Mouse (Mus musculus): ENCODE results near the gene Scly. TPM values are rescaled to one million over a fixed set of nuclear protein-coding genes. Genes with fewer than 3 reads are reported as not detected.
A peak's percentile ranks its signal among the peaks of the same experiment; 100 is the strongest.

Scly gene
- polyA plus RNA-seq, 1 experiment from 2014 or later = 21.2 TPM

DNA sequence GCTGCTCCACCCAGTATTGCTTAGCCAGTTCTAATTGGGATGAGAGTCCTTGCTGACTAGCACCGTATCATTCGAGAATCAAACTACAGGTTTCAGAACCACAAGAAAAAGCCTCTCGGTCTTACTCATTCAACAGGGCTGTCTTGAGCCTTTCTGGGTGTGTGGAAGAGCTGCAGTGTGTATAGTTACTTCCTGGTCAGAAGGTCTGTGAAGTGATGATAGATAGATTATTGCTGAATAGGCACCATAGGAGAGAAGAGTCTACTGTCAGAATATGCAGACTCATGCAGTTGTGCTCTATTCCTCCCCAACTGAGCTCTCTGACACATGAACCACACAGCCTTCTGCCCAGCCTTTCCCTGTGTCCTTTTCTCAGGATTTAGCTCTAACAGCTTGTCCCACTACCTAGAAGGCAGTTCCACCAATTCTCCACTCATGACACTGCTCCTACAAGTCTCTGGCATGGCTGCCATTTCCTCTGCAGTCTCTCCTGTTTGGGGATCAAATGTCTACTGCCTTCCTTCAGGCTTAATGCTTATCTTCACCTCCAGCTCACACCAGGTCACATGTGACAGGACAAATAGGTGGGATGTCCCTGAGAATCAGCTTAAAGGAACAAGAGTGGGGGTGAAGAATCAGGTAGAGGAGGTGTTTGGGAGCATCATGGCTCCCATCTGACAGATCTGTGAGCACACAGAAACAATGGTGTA is 19.6 kb upstream of the Scly start:
- Histone ChIP-seq H3K27me3 (ENCODE audit: insufficient read depth, poor library complexity, severe bottlenecking) (no peaks in the 10 kb centered on the region), H3K9me3 (no peaks in the 10 kb centered on the region), H3K4me3 (no peak overlapping the region), H3K36me3 (peaks cover 82% of the 10 kb centered on the region), H3K27ac (no peak overlapping the region), H3K4me1 (no peaks in the 10 kb centered on the region)
- DNase-seq (ENCODE audit: low spot score) = no peak
- 94% methylated on average over 3 of the region's 3 CpGs for WGBS

DNA sequence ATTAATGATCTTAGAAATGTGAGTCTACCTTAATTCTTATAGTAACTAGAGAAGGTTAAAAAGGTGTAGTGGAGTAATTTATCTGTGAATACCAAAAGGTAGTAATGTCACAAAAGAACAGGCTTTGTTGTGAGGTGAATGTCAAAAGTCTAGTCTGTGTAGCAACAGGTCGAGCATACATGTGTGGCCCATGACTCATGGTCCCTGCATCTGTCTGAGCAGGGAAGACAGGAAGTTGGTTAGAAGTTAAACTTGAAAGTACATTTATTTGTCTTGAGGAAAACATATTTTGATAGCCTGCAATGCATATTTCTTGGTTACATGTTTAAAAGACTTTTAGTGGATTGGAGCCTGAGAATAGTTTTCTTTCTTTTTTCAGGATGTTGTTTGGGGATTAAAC is 19.0 kb upstream of the Scly start:
- Histone ChIP-seq H3K4me1 (no peaks in the 10 kb centered on the region), H3K36me3 (peaks cover 85% of the 10 kb centered on the region), H3K27me3 (ENCODE audit: insufficient read depth, poor library complexity, severe bottlenecking) (no peaks in the 10 kb centered on the region), H3K4me3 (no peak overlapping the region), H3K27ac (no peak overlapping the region), H3K9me3 (no peaks in the 10 kb centered on the region)
- DNase-seq (ENCODE audit: low spot score) = no peak
- WGBS = 80% methylated on average over 1 of the region's 1 CpGs

DNA sequence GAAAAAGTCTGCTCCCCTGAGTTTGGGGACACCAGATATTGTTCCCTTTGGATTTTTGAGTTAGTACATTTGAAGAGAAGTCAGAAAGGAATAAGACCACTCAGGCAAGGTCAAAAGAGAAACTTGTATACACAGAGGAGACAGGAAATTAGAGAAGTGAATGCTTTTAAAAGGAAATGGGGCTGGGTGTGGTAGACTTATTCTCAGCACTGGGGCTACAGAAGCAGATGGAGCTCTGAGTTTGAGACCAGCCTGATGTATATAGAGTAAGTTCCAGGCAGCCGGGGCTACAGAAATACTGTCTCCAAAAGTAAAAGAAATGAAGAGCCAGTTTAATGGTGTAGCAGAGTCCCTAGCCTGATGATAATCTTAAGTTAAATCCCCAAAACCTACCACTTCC is 15.6 kb upstream of the Scly start:
- peaks cover 88% of the 10 kb centered on the region for H3K36me3 ChIP-seq
- WGBS = 83% methylated on average over 1 of the region's 1 CpGs
- no peak overlapping the region for H3K27ac ChIP-seq
- no peaks in the 10 kb centered on the region for H3K9me3 ChIP-seq
- H3K27me3 ChIP-seq (ENCODE audit: insufficient read depth, poor library complexity, severe bottlenecking) = no peaks in the 10 kb centered on the region
- no peaks in the 10 kb centered on the region for H3K4me1 ChIP-seq
- H3K4me3 ChIP-seq = no peak overlapping the region
- no peak for DNase-seq (ENCODE audit: low spot score)

DNA sequence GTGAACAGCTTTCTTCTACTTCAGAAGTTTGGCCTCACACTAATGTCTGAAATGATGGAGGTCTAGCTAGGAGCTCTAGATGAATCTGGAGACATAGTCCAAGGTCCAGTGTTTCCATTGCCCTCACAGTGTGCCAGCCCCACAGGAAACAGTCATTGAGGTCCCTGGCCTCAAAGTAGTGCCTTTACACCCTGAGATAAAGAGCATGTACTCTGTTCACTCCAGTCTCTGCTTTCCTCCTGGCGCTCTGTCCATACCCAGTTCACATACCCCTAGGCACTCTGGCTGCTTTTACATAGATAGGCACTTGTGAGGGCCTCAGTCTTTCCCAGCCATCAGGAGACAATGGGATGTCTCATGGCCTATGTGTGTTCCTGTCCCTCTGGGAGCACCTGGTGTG is 8.8 kb upstream of the Scly start:
- H3K4me3 ChIP-seq = no peak overlapping the region
- H3K9me3 ChIP-seq = no peaks in the 10 kb centered on the region
- 85% methylated on average over 1 of the region's 1 CpGs for WGBS
- H3K27me3 ChIP-seq (ENCODE audit: insufficient read depth, poor library complexity, severe bottlenecking) = no peaks in the 10 kb centered on the region
- no peak overlapping the region for H3K27ac ChIP-seq
- H3K4me1 ChIP-seq = no peaks in the 10 kb centered on the region
- DNase-seq (ENCODE audit: low spot score) = no peak
- H3K36me3 ChIP-seq = peaks cover 60% of the 10 kb centered on the region

DNA sequence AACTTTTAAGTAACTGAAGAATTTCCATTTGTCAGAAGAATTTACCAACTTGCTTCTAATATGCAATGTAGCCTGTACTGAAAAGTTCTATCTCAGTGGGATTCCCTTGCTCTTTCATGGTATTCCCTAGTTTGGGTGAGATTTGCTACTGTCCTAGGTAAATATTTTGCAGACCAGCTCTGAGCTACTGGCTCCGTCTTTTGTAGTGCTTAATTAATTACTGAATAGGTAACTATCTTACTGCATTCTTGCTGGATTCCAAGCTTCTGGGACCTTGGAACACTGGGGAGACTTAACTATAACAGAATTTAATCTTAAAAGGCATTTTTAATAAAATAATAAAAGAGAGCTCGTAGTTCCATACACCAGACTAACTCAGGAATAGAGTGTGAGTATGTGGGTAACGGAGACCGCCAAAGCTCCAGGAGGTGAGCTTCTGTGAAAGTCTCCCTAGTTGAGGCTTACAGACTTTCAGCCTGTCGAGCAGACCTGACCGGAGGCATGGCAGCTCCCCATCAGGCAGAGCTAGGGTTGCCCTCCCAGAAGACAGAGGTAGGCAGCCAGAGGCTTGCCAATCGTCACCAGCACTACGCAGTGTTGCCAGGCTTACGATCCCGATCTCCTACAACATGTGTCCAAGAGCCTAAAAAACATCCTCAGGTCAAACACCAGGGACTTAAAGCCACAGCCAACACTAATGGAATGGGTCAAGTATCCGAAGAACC is 5.9 kb upstream of the Scly start:
- H3K9me3 ChIP-seq = no peaks in the 10 kb centered on the region
- H3K4me1 ChIP-seq = no peaks in the 10 kb centered on the region
- no peak overlapping the region for H3K4me3 ChIP-seq
- peaks cover 40% of the 10 kb centered on the region for H3K36me3 ChIP-seq
- H3K27ac ChIP-seq = no peak overlapping the region
- H3K27me3 ChIP-seq (ENCODE audit: insufficient read depth, poor library complexity, severe bottlenecking) = no peaks in the 10 kb centered on the region
- WGBS = 93% methylated on average over 11 of the region's 11 CpGs
- no peak for DNase-seq (ENCODE audit: low spot score)

DNA sequence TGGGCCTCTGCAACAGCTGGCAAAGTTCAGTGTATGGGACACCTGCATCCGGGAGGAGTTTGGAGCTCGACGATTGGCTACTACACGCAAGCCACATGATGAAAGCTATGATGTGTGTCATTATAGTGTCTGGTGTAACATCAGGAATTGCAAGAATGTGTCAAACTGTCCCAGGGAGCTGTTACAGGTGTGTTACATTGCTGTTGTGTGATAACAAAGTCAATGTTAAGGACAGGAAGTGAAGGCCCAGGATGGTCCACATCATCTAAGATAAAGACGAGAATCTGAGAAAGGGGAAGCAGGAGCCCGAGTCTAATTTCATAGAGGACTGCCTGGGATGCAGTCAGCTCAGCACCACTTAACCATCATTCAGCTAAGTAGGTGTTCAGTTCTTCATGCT is 2.6 kb upstream of the Scly start:
- peaks cover 15% of the 10 kb centered on the region for H3K4me1 ChIP-seq
- 89% methylated on average over 6 of the region's 6 CpGs for WGBS
- DNase-seq (ENCODE audit: low spot score) = no peak
- peaks cover 17% of the 10 kb centered on the region for H3K36me3 ChIP-seq
- no peaks in the 10 kb centered on the region for H3K27me3 ChIP-seq (ENCODE audit: insufficient read depth, poor library complexity, severe bottlenecking)
- no peak overlapping the region for H3K27ac ChIP-seq
- H3K4me3 ChIP-seq = no peak overlapping the region
- no peaks in the 10 kb centered on the region for H3K9me3 ChIP-seq

DNA sequence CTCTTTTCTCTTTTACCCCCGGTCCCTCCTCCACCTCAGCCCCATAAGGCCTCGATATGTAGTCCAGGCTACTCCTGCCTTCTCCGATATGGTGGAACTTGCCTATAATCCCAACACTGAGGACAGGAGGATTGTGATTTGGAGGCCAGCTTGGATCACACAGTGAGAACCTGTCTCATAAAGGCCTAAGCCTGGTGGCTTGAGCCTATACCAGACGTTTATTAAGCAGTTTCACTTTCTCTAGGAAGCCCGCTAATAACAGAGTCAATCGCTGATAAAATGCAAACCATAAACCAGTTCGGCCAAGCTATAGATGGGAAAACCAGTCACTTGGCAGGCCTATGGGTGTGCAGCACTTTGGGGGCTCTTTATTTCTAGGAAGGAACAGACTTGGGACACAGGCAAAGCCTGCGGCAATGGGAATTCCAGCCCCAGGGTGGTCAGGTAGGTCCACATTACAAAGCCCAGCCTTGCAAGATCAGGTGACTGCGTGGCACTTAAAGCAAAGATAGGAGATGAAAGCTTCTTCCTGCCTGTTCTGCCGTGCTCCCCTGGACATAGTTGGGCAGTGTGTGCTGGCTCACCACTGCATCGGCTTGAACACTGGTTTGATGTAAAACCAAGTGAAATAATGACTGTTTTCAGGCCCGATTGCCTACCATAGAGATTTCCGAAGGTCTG is 1.0 kb downstream of the Scly start:
- peaks cover 19% of the 10 kb centered on the region for H3K4me1 ChIP-seq
- DNase-seq (ENCODE audit: low spot score) = no peak
- no peaks in the 10 kb centered on the region for H3K27me3 ChIP-seq (ENCODE audit: insufficient read depth, poor library complexity, severe bottlenecking)
- peaks cover 20% of the 10 kb centered on the region for H3K36me3 ChIP-seq
- peak overlapping the region; percentile 90 for H3K4me3 ChIP-seq
- H3K9me3 ChIP-seq = no peaks in the 10 kb centered on the region
- 74% methylated on average over 13 of the region's 13 CpGs for WGBS
- H3K27ac ChIP-seq = peak overlapping the region; percentile 90; the same call in 1 of the 2 replicates

DNA sequence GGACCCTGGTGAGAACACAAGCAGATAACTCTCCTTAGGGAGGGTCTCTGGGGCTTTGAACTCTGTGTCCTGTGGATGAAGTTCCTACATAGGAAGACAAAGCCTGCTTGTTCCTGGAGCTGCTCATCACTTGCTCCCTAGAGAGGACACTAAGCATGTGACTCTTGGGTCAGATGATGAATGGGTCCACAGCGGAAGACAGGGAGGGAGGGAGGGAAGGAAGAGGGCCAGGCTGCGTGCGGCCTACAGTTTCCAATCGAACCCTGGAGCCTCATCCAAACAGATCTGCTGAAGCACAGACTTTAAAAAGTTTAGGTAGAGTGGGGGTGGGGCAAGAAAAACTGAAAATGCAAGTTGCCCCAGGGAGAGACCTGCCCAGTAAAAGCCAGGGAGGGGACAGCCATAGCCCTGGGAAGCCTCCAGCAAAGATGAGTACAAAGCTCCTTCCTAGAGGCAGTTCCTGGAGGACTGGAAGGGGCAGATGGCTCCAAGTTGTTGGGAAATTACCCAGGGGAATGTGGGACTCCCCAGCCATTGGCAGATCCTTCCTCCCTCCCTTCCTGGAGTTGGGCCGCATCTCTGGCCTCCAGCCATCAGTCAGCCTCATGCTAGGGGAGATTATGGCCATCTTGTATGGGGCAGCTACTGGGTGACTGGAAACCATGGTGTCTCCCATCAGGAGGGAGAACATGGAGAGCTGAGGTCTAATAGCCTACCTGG is 1.7 kb downstream of the Scly start:
- H3K27me3 ChIP-seq (ENCODE audit: insufficient read depth, poor library complexity, severe bottlenecking) = no peaks in the 10 kb centered on the region
- DNase-seq (ENCODE audit: low spot score) = no peak
- no peak overlapping the region for H3K27ac ChIP-seq
- peaks cover 20% of the 10 kb centered on the region for H3K36me3 ChIP-seq
- WGBS = 81% methylated on average over 5 of the region's 5 CpGs
- no peaks in the 10 kb centered on the region for H3K9me3 ChIP-seq
- H3K4me1 ChIP-seq = peaks cover 19% of the 10 kb centered on the region
- H3K4me3 ChIP-seq = no peak overlapping the region

DNA sequence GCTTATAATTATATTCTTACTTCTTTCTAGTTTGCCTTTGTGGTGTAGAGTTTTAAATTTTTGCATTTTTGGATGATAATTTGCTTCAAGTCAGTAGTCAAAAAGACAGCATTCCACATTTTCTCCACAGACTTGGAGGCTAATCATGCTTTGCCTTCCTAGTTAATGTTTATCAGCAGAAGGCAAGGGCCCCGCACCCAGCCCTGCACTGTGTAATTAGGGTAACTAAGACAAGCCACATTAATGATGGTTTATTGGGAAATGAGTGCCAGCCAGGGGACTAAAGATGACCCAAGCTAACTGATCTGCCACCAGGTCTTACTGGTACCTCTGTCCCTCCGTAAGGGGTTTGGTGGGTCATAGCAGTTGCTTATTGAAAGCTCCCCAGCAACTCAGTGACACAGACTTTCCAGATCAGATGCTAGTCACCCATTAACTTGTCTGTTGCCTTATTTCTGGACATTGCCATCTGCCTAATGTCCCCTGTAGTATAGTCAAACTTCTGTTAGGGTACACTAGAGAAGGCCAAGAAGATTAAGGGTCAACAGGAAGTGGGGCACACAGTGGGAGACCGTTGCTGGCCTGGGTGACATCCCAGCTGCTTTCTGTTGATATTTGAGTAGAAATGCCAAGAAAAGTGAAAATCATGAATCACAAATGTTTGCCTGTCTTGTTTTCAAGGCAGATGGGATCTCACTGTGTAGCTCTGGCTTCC is 3.2 kb downstream of the Scly start:
- DNase-seq (ENCODE audit: low spot score) = no peak
- Histone ChIP-seq H3K27ac (no peak overlapping the region), H3K36me3 (peaks cover 29% of the 10 kb centered on the region), H3K9me3 (no peaks in the 10 kb centered on the region), H3K27me3 (ENCODE audit: insufficient read depth, poor library complexity, severe bottlenecking) (no peaks in the 10 kb centered on the region), H3K4me3 (no peak overlapping the region), H3K4me1 (peaks cover 19% of the 10 kb centered on the region)
- 81% methylated on average over 3 of the region's 3 CpGs for WGBS

DNA sequence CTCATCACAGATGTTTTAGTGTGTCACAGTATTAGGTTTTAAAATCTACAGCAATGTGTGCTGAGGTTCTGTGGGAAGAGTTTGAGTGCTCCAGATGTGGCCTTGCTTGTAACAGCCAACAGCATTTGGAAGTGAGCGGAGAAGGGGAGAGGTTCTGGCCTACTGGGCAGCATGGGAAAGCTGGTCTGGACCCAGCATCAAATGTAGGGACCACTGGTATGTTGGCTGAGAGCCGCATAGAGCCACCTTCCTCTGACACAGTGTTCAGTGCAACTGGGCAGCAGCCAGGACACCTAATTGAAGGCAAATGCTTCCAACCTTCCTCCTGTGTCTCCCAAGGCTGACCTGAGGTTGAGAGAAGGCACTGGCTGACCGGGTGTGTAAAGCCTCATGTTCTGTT is 3.9 kb downstream of the Scly start:
- H3K4me3 ChIP-seq = no peak overlapping the region
- no peak for DNase-seq (ENCODE audit: low spot score)
- peaks cover 34% of the 10 kb centered on the region for H3K36me3 ChIP-seq
- peaks cover 19% of the 10 kb centered on the region for H3K4me1 ChIP-seq
- H3K9me3 ChIP-seq = no peaks in the 10 kb centered on the region
- H3K27ac ChIP-seq = no peak overlapping the region
- no peaks in the 10 kb centered on the region for H3K27me3 ChIP-seq (ENCODE audit: insufficient read depth, poor library complexity, severe bottlenecking)
- WGBS = 83% methylated on average over 3 of the region's 3 CpGs

DNA sequence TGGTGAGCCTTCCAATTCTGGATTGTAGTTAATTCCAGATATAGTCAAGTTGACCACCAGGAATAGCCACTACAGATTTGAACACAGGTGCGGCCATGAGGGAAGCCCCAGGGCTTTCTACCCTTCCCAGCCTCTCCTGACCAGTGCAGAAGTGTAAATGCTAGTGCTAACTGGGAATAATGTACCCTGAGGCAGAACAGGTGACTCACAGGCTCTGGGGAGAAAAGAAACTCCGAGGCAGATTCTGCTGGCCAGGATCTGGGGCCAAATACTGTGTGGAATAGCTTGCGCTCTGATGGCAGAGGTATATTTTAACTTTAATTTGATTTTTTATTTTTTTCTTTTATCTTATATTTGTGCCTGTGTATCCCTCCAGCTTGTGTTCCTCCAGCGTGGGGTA is 6.5 kb downstream of the Scly start:
- Histone ChIP-seq H3K9me3 (no peaks in the 10 kb centered on the region), H3K36me3 (peaks cover 58% of the 10 kb centered on the region)
- WGBS = 90% methylated on average over 4 of the region's 4 CpGs

DNA sequence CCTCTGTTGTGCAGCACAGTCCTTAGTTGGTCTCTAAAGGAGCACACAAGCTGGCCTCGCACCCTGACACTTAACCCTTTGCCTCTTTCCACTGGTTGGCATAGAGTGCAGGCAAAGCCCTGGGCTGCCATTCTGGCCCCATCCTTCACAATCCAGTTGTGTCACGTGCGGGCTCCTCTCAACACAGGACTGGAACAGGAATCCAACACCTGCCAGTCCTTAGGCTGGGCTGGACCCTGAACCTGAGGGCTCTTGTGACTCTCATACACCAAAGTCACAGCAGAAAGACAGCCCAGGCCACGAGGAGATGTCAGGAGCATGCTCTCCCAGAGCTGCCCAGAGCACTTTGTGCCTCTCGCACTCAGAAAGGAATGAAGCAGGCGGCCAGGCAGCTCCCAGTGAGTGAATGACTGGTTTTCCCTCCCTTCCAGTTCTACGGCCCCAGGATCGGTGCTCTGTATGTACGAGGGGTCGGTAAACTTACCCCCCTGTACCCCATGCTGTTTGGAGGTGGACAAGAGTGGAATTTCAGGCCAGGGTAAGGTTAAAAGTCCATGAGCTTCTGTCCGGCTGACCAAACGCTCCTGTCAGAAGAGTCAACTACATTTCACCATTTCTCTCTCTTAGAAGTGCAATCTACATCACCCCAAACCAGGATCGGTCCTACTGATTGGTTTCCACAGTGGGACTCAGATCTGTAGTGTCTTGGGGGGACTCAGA is 11.4 kb downstream of the Scly start:
- Histone ChIP-seq H3K27ac (no peak overlapping the region), H3K27me3 (ENCODE audit: insufficient read depth, poor library complexity, severe bottlenecking) (no peaks in the 10 kb centered on the region), H3K4me1 (peaks cover 13% of the 10 kb centered on the region; the same call in 1 of the 2 replicates), H3K36me3 (peaks cover 75% of the 10 kb centered on the region), H3K9me3 (no peaks in the 10 kb centered on the region), H3K4me3 (no peak overlapping the region)
- WGBS = 92% methylated on average over 13 of the region's 13 CpGs
- DNase-seq (ENCODE audit: low spot score) = no peak

More for the DNA sequence above, 6.5 kb downstream of the Scly start:
- no peak overlapping the region for H3K4me3 ChIP-seq
- no peak for DNase-seq (ENCODE audit: low spot score)
- H3K4me1 ChIP-seq = peaks cover 8% of the 10 kb centered on the region; the same call in 1 of the 2 replicates
- no peak overlapping the region for H3K27ac ChIP-seq
- H3K27me3 ChIP-seq (ENCODE audit: insufficient read depth, poor library complexity, severe bottlenecking) = no peaks in the 10 kb centered on the region
